25 mouse cellular contexts compared by ENCODE assay signal in the genomic region with DNA sequence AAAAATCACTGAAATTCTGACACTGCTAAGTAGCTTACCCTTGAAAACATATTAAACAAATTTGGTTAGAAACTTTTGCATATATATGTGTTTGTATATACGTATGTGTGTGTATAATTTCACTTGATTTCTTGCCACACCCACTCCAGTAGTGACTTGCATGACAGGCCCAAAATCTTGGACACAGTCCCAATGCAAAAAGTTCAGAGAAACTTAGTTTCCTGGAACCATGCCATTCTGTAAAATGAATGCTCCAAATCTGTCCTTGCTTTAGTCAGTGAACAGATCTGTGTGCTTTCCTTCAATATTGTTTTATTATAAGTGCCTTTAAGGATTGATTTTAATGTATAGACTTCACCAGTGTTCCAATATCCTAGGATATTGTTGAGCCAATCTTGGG.
"Had no signal": no experiment of that assay in that cellular context is flagged by ENCODE, and none has a peak within 500 bp of the region (broad histone marks: within the 10 kb centered on the region; RNA-seq: fewer than 3 reads in every experiment).

No protein-coding gene starts in this region.

- H3K4me3 ChIP-seq: heart, adult 2 months; heart, embryonic 13.5 days; heart, embryonic 15.5 days; kidney, embryonic 15.5 days; limb, embryonic 13.5 days; limb, embryonic 15.5 days; liver, embryonic 12.5 days had no signal

- DNase-seq: gastrocnemius, postnatal 14 days; gastrocnemius, postnatal 36 days; heart, adult 11 months; heart, adult 2 months; heart, postnatal 14 days; heart, postnatal 36 days; kidney, adult 11 months; kidney, adult 2 months; kidney, adult 9 months; kidney, postnatal 14 days; kidney, postnatal 36 days; layer of hippocampus, adult 9-11 months; layer of hippocampus, postnatal 36 days; left cerebral cortex, postnatal 4 days had no signal

- H3K27ac ChIP-seq: heart, adult 2 months; heart, embryonic 13.5 days; heart, embryonic 15.5 days; hindbrain, embryonic 14.5 days; kidney, embryonic 15.5 days; kidney, postnatal 0 days; limb, embryonic 13.5 days; limb, embryonic 15.5 days; liver, embryonic 12.5 days had no signal

- H3K27me3 ChIP-seq: heart, embryonic 13.5 days; heart, embryonic 15.5 days; kidney, embryonic 15.5 days; limb, embryonic 13.5 days; limb, embryonic 15.5 days; liver, embryonic 12.5 days had no signal

- ATAC-seq: hindbrain, embryonic 16.5 days; intestine, embryonic 16.5 days; liver, embryonic 12.5 days had no signal

- H3K4me1 ChIP-seq: heart, embryonic 13.5 days; heart, embryonic 15.5 days; kidney, embryonic 15.5 days; limb, embryonic 13.5 days; limb, embryonic 15.5 days; liver, embryonic 12.5 days had no signal

- H3K36me3 ChIP-seq: heart, embryonic 13.5 days; heart, embryonic 15.5 days; kidney, embryonic 15.5 days; limb, embryonic 13.5 days; limb, embryonic 15.5 days; liver, embryonic 12.5 days had no signal

- H3K9ac ChIP-seq: heart, embryonic 13.5 days; heart, embryonic 15.5 days; hindbrain, embryonic 14.5 days; kidney, embryonic 15.5 days; limb, embryonic 13.5 days; limb, embryonic 15.5 days; liver, embryonic 12.5 days had no signal

- H3K4me2 ChIP-seq: heart, embryonic 11.5 days; heart, embryonic 13.5 days; heart, embryonic 15.5 days; hindbrain, embryonic 14.5 days; kidney, embryonic 15.5 days; limb, embryonic 13.5 days; limb, embryonic 15.5 days; liver, embryonic 12.5 days had no signal

- H3K9me3 ChIP-seq: heart, embryonic 13.5 days; heart, embryonic 15.5 days; kidney, embryonic 15.5 days; limb, embryonic 13.5 days; limb, embryonic 15.5 days; liver, embryonic 12.5 days had no signal
